In the genomic region with DNA sequence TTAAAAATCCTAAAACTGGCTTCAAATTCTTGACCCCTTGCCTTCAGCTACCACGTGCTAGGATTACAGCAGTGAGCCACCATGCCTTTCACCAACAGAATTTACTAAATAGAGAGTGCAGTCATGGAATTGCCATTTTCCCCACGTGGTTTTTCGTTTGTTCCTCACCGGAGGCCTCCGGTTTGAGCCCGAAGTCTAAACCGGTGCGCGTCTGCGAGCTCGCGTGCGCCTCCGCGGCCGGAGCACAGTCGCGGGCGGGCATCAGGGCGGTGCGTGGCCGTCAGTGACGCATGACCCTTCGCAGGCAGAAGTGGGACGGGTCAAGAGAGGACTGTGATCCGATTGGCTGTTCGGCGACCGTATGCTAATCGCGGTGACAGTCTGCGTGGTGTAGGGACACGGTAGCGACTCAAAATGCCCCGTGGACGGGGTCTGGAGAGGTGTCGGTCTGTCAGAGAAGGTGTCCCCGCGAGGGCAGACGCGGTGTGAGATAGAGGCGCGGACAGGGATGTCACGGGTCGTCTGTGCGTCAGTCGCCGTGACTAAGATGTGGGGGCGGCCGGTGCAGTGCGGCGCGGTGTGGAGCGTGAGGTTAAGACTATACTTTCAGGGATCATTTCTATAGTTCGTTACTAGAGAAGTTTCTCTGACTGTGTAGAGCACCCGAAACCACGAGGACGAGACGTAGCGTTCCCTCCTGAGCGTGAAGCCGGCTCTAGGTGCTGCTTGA, we compare ENCODE assay signal across 8 mouse cellular contexts. TPM values are rescaled to one million over a fixed set of nuclear protein-coding genes. Genes with fewer than 3 reads are reported as not detected.
DNase-seq lines count a peak whose midpoint lies in the region; ATAC-seq and TF ChIP-seq lines count a peak whose summit lies in the region.
"Not testable (repeated sequence)": the region's sequence is repeated elsewhere in the genome, so short reads cannot be mapped to it uniquely, and the experiment has no call there.

No protein-coding gene starts in this region.

- peak overlapping the region; percentile 68 for H3K4me2 ChIP-seq in heart, embryonic 13.5 days
- peak overlapping the region; percentile 37 for H3K4me2 ChIP-seq in kidney, postnatal 0 days (ENCODE audit: low read length)
- peak overlapping the region; percentile 63 for H3K4me2 ChIP-seq in liver, embryonic 11.5 days
- peak overlapping the region; percentile 81 for H3K4me2 ChIP-seq in myocyte (ENCODE audit: low read depth)

- not testable (repeated sequence) for H3ac ChIP-seq in myocyte (ENCODE audit: control insufficient read depth, insufficient read length)

- peak; percentile 83 to 84 for DNase-seq in B cell, adult 2 months
- peak; percentile 92 for DNase-seq in brain, adult 2 months (ENCODE audit: low read depth, low spot score)
- DNase-seq in fibroblast of lung, adult 2 months (ENCODE audit: low read depth), result peak; percentile 27
- DNase-seq in kidney, postnatal 0 days (ENCODE audit: low spot score), result peak; percentile 69
- DNase-seq in liver, embryonic 11.5 days (ENCODE audit: low spot score), result peak; percentile 69
- DNase-seq in spleen, postnatal 4 days (ENCODE audit: low spot score in 2 of 2), result peak; percentile 76 to 86

- not testable (repeated sequence) for H3K9me3 ChIP-seq in heart, embryonic 13.5 days; kidney, postnatal 0 days (replicated peaks; ENCODE audit: low read length); liver, embryonic 11.5 days (ENCODE audit: control insufficient read depth, low read length)

- not testable (repeated sequence) for H3K79me2 ChIP-seq in myocyte (ENCODE audit: control insufficient read depth, insufficient read depth)

- H3K36me3 ChIP-seq in heart, embryonic 13.5 days; kidney, postnatal 0 days (ENCODE audit: insufficient read depth, low read length); liver, embryonic 11.5 days (ENCODE audit: control insufficient read depth, insufficient read depth, low read length); myocyte (ENCODE audit: control insufficient read depth, insufficient read depth): not testable (repeated sequence)

- not testable (repeated sequence) for H3K27me3 ChIP-seq in heart, embryonic 13.5 days (replicated peaks); kidney, postnatal 0 days (ENCODE audit: insufficient read depth, low read length); liver, embryonic 11.5 days (replicated peaks; ENCODE audit: control insufficient read depth, insufficient read depth, low read length); myocyte (ENCODE audit: control insufficient read depth, insufficient read depth, insufficient read length)

- H3K4me1 ChIP-seq in heart, embryonic 13.5 days, result peaks cover 16% of the 10 kb centered on the region
- H3K4me1 ChIP-seq in kidney, postnatal 0 days (replicated peaks; ENCODE audit: insufficient read depth, low read length); liver, embryonic 11.5 days (replicated peaks; ENCODE audit: control insufficient read depth, insufficient read depth, low read length): not testable (repeated sequence)

- H3K27ac ChIP-seq in heart, embryonic 13.5 days (replicated peaks), result peak overlapping the region; percentile 85; the same call in 1 of the 2 replicates
- not testable (repeated sequence) for H3K27ac ChIP-seq in kidney, postnatal 0 days
- peak overlapping the region; percentile 39; the same call in 1 of the 2 replicates for H3K27ac ChIP-seq in liver, embryonic 11.5 days (ENCODE audit: low read depth, low read length)

- not testable (repeated sequence) for TF ChIP-seq CTCF in kidney, postnatal 0 days (IDR thresholded peaks at IDR 0.05; ENCODE audit: low read depth)

- ATAC-seq in heart, embryonic 13.5 days (ENCODE audit: extremely low read depth, insufficient number of reproducible peaks, low FRiP score, low TSS enrichment), result peak; percentile 96
- ATAC-seq in kidney, postnatal 0 days (replicated peaks; ENCODE audit: low FRiP score, low read depth), result peak; percentile 98
- peak; percentile 94 for ATAC-seq in liver, embryonic 11.5 days (replicated peaks; ENCODE audit: low FRiP score)

- peak; percentile 61 for TF ChIP-seq POLR2A in myocyte (IDR thresholded peaks at IDR 0.05; ENCODE audit: insufficient read length, low read depth)

- peak overlapping the region; percentile 76 for H3K9ac ChIP-seq in heart, embryonic 13.5 days
- H3K9ac ChIP-seq in kidney, postnatal 0 days (ENCODE audit: low read depth, low read length), result not testable (repeated sequence)
- H3K9ac ChIP-seq in liver, embryonic 11.5 days (ENCODE audit: low read depth, low read length), result peak overlapping the region; percentile 71

- WGBS in heart, embryonic 13.5 days, result under 1% methylated on average over 33 of the region's 62 CpGs
- WGBS in kidney, postnatal 0 days, result under 1% methylated on average over 30 of the region's 62 CpGs
- WGBS in liver, embryonic 11.5 days, result under 1% methylated on average over 32 of the region's 62 CpGs

- peak overlapping the region; percentile 44 for H3K4me3 ChIP-seq in heart, embryonic 13.5 days
- not testable (repeated sequence) for H3K4me3 ChIP-seq in kidney, postnatal 0 days (replicated peaks; ENCODE audit: low read depth, low read length); myocyte
- H3K4me3 ChIP-seq in liver, embryonic 11.5 days (ENCODE audit: low read depth, low read length), result peak overlapping the region; percentile 31

TF ChIP-seq in myocyte, 11 proteins besides CTCF, POLR2A, EP300 and RAD21:
- TF ChIP-seq USF1 (IDR thresholded peaks at IDR 0.05; ENCODE audit: low read depth) (peak; percentile 27), MAX (IDR thresholded peaks at IDR 0.05; ENCODE audit: low read depth) (peak; percentile 87), POLR2AphosphoS2 (IDR thresholded peaks at IDR 0.05; ENCODE audit: insufficient read length, low read depth) (peak; percentile 15)

RNA-seq across cellular contexts. Expression of a gene that starts 37.9 kb away (rescaled TPM):
- 0.28 and 0.47 TPM in 2 replicates for polyA plus RNA-seq in heart, embryonic 13.5 days (2015; fragmentation: Nextera tagmentation; extraction: Ambion mirVana)
- polyA plus RNA-seq in kidney, postnatal 0 days (2015; fragmentation: Nextera tagmentation; extraction: Ambion mirVana), result 0.55 and 0.57 TPM in 2 replicates
- 0.32 and 0.48 TPM in 2 replicates for polyA plus RNA-seq in liver, embryonic 11.5 days (2014; fragmentation: Nextera tagmentation; extraction: Ambion mirVana)
- polyA plus RNA-seq in myocyte (2012; fragmentation: generic; extraction: Trizol), result 0.13 TPM

RNA-seq across cellular contexts. Expression of a gene that starts 38.1 kb away (rescaled TPM):
- polyA plus RNA-seq in heart, embryonic 13.5 days (2015; fragmentation: Nextera tagmentation; extraction: Ambion mirVana), result 9.7 and 9.9 TPM in 2 replicates
- polyA plus RNA-seq in kidney, postnatal 0 days (2015; fragmentation: Nextera tagmentation; extraction: Ambion mirVana), result 3.5 and 4.7 TPM in 2 replicates
- 5.0 and 5.5 TPM in 2 replicates for polyA plus RNA-seq in liver, embryonic 11.5 days (2014; fragmentation: Nextera tagmentation; extraction: Ambion mirVana)
- 3.5 TPM for polyA plus RNA-seq in myocyte (2012; fragmentation: generic; extraction: Trizol)

Comparison
In these comparisons a context has a peak if more than half of its experiments do, and no peak if none do; other contexts are left out.
1. DNase-seq: peak in every context shown above with its lines; median percentile 92 in brain, adult 2 months; 84 in B cell, adult 2 months; 81 in spleen, postnatal 4 days; 69 in kidney, postnatal 0 days; 69 in liver, embryonic 11.5 days; 27 in fibroblast of lung, adult 2 months.